Mouse (Mus musculus) heart, postnatal 14 days (tissue): Measurements from ENCODE around the gene Lats2. TPM values are rescaled to one million over a fixed set of nuclear protein-coding genes. Genes with fewer than 3 reads are reported as not detected.

Experiments
- DNase-seq, 2 experiments: peaks; one replicate each; pipeline ENCODE4 v3.0.0; 2021 to 2022
- intact Hi-C: fragments of 180-260 bp; cut with DNase I; formaldehyde crosslinking; loops from one replicate; pipeline ENCODE4 v1.15.1; 2025
- total RNA-seq, 2 experiments: library from RNA; stranded (reverse); gene quantifications; 2 replicates each; pipeline ENCODE4 v1.2.3; 2021

The Lats2 gene
- total RNA-seq, 2 experiments from 2014 or later: 39.5 to 40.1 TPM

- DNase-seq: peak; percentile 69 to 74
Measured at GRCm38 (mm10) chr14:57745291-57745969, 12.8 kb downstream of the Lats2 start.

GRCm38 (mm10) chr14:57744547-57744946 is 13.6 kb downstream of the Lats2 start:
- intact Hi-C loops: loop anchor here (2.0 kb wide), 3 partner anchors 14 to 56 kb away; partner anchors contain the start of gene Sap18
- no peak for DNase-seq

More at GRCm38 (mm10) chr14:57745291-57745969, 12.8 kb downstream of the Lats2 start:
- intact Hi-C loops: loop anchor here (2.0 to 5.0 kb wide), 5 partner anchors 15 to 1057 kb away; partner anchors contain the start of gene Sap18

GRCm38 (mm10) chr14:57740651-57741050 is 17.5 kb downstream of the Lats2 start:
- intact Hi-C loops: no loop called here
- DNase-seq: no peak

GRCm38 (mm10) chr14:57737089-57737488 is 21.1 kb downstream of the Lats2 start:
- peak; percentile 26 to 39 for DNase-seq
- intact Hi-C loops: no loop called here

- intact Hi-C loops: no loop called here
- DNase-seq: no peak
Measured at GRCm38 (mm10) chr14:57736141-57736540, 22.0 kb downstream of the Lats2 start.

- intact Hi-C loops: no loop called here
- DNase-seq: no peak
Measured at GRCm38 (mm10) chr14:57732668-57733293, 25.4 kb downstream of the Lats2 start.

GRCm38 (mm10) chr14:57730527-57730926 is 27.7 kb downstream of the Lats2 start:
- DNase-seq: peak; percentile 68 to 73
- intact Hi-C loops: loop anchor here (2.0 kb wide), 1 partner anchor 14 kb away; no protein-coding TSS in a partner anchor

GRCm38 (mm10) chr14:57729975-57730499 is 28.2 kb downstream of the Lats2 start:
- intact Hi-C loops: loop anchor here (2.0 kb wide), 1 partner anchor 15 kb away; no protein-coding TSS in a partner anchor
- peak; percentile 51 to 61 for DNase-seq

GRCm38 (mm10) chr14:57729364-57729763 is 28.8 kb downstream of the Lats2 start:
- no peak for DNase-seq
- intact Hi-C loops: no loop called here

- intact Hi-C loops: no loop called here
- DNase-seq: no peak
Measured at GRCm38 (mm10) chr14:57726172-57726571, 32.0 kb downstream of the Lats2 start.

- intact Hi-C loops: no loop called here
- no peak for DNase-seq
Measured at GRCm38 (mm10) chr14:57724473-57724872, 33.7 kb downstream of the Lats2 start.

- no peak for DNase-seq
- intact Hi-C loops: no loop called here
Measured at GRCm38 (mm10) chr14:57718245-57718644, 39.9 kb downstream of the Lats2 start.

GRCm38 (mm10) chr14:57716601-57717245 is 41.5 kb downstream of the Lats2 start:
- intact Hi-C loops: no loop called here
- no peak for DNase-seq

- intact Hi-C loops: no loop called here
- DNase-seq: no peak
Measured at GRCm38 (mm10) chr14:57712884-57713283, 45.3 kb downstream of the Lats2 start.

GRCm38 (mm10) chr14:57711059-57711458 is 47.1 kb downstream of the Lats2 start:
- no peak for DNase-seq
- intact Hi-C loops: no loop called here

GRCm38 (mm10) chr14:57709171-57709570 is 49.0 kb downstream of the Lats2 start:
- intact Hi-C loops: loop anchor here (2.0 kb wide), 2 partner anchors 14 to 38 kb away; partner anchors contain the start of gene Gm49361
- peak in 1 of 2 experiments; percentile 51 for DNase-seq

- intact Hi-C loops: loop anchor here (2.0 kb wide), 2 partner anchors 14 to 38 kb away; partner anchors contain the start of gene Gm49361
- peak; percentile 55 to 60 for DNase-seq
Measured at GRCm38 (mm10) chr14:57708580-57708979, 49.6 kb downstream of the Lats2 start.

- peak; percentile 59 to 66 for DNase-seq
- intact Hi-C loops: no loop called here
Measured at GRCm38 (mm10) chr14:57707100-57707893, 50.9 kb downstream of the Lats2 start.

- intact Hi-C loops: no loop called here
- no peak for DNase-seq
Measured at GRCm38 (mm10) chr14:57706760-57707099, 51.5 kb downstream of the Lats2 start.

GRCm38 (mm10) chr14:57705759-57706158 is 52.4 kb downstream of the Lats2 start:
- intact Hi-C loops: no loop called here
- DNase-seq: no peak
